Mouse (Mus musculus): Measurements from ENCODE around the gene Mblac1. TPM values are rescaled to one million over a fixed set of nuclear protein-coding genes. Genes with fewer than 3 reads are reported as not detected.
A peak's percentile ranks its signal among the peaks of the same experiment; 100 is the strongest.

Mblac1 gene
- polyA plus RNA-seq, 2 experiments: 6.9 to 8.8 TPM

- Histone ChIP-seq H3K9me3 (ENCODE audit: control insufficient read depth, low read length) (no peaks in the 10 kb centered on the region), H3K4me1 (ENCODE audit: control insufficient read depth, insufficient read depth, low read length) (peaks cover 11% of the 10 kb centered on the region; the same call in 1 of the 2 replicates), H3K27ac (replicated peaks; ENCODE audit: low read depth, low read length) (peak overlapping the region; percentile 85), H3K4me2 (replicated peaks; ENCODE audit: low read depth, low read length, severe bottlenecking) (peak overlapping the region; percentile 92), H3K4me3 (replicated peaks; ENCODE audit: low read length) (peak overlapping the region; percentile 74), H3K27me3 (ENCODE audit: control insufficient read depth, insufficient read depth, low read length) (no peaks in the 10 kb centered on the region), H3K9ac (ENCODE audit: low read depth, low read length, severe bottlenecking) (peak overlapping the region; percentile 91), H3K36me3 (ENCODE audit: control insufficient read depth, insufficient read depth, low read length) (peaks cover 27% of the 10 kb centered on the region)
- 2% methylated on average over 27 of the region's 29 CpGs for WGBS
- no peak for DNase-seq (ENCODE audit: low spot score)
- peak; percentile 53 for ATAC-seq (ENCODE audit: low FRiP score, low read depth)
- TF ChIP-seq POLR2A (IDR thresholded peaks at IDR 0.05; ENCODE audit: borderline replicate concordance, extremely low read depth, insufficient read depth, insufficient read length): no peak
These were observed 736 bp downstream of the Mblac1 start for GRCm38 (mm10) chr5:138194755-138195345.

- TF ChIP-seq POLR2A (IDR thresholded peaks at IDR 0.05; ENCODE audit: borderline replicate concordance, extremely low read depth, insufficient read depth, insufficient read length): no peak
- H3K4me1 ChIP-seq (ENCODE audit: control insufficient read depth, insufficient read depth, low read length): peaks cover 11% of the 10 kb centered on the region; the same call in 1 of the 2 replicates
- no peak overlapping the region for H3K27ac ChIP-seq (replicated peaks; ENCODE audit: low read depth, low read length)
- H3K4me2 ChIP-seq (replicated peaks; ENCODE audit: low read depth, low read length, severe bottlenecking): peak overlapping the region; percentile 92
- H3K9ac ChIP-seq (ENCODE audit: low read depth, low read length, severe bottlenecking): peak overlapping the region; percentile 91; the same call in 1 of the 2 replicates
- peaks cover 27% of the 10 kb centered on the region for H3K36me3 ChIP-seq (ENCODE audit: control insufficient read depth, insufficient read depth, low read length)
- H3K9me3 ChIP-seq (ENCODE audit: control insufficient read depth, low read length): no peaks in the 10 kb centered on the region
- no peak for ATAC-seq (ENCODE audit: low FRiP score, low read depth)
- 76% methylated on average over 7 of the region's 7 CpGs for WGBS
- DNase-seq (ENCODE audit: low spot score): no peak
- H3K27me3 ChIP-seq (ENCODE audit: control insufficient read depth, insufficient read depth, low read length): no peaks in the 10 kb centered on the region
- peak overlapping the region; percentile 74 for H3K4me3 ChIP-seq (replicated peaks; ENCODE audit: low read length)
These were observed 1.3 kb downstream of the Mblac1 start for GRCm38 (mm10) chr5:138195463-138195862.

- H3K9me3 ChIP-seq (ENCODE audit: control insufficient read depth, low read length): peaks cover 5% of the 10 kb centered on the region; the same call in 1 of the 2 replicates
- H3K4me2 ChIP-seq (replicated peaks; ENCODE audit: low read depth, low read length, severe bottlenecking): no peak overlapping the region
- DNase-seq (ENCODE audit: low spot score) (no peak), ATAC-seq (ENCODE audit: low FRiP score, low read depth) (no peak)
- H3K9ac ChIP-seq (ENCODE audit: low read depth, low read length, severe bottlenecking): no peak overlapping the region
- no peak overlapping the region for H3K27ac ChIP-seq (replicated peaks; ENCODE audit: low read depth, low read length)
- TF ChIP-seq POLR2A (IDR thresholded peaks at IDR 0.05; ENCODE audit: borderline replicate concordance, extremely low read depth, insufficient read depth, insufficient read length): no peak
- no peak overlapping the region for H3K4me3 ChIP-seq (replicated peaks; ENCODE audit: low read length)
- H3K27me3 ChIP-seq (ENCODE audit: control insufficient read depth, insufficient read depth, low read length): no peaks in the 10 kb centered on the region
- 13% methylated on average over 1 of the region's 1 CpGs for WGBS
- H3K4me1 ChIP-seq (ENCODE audit: control insufficient read depth, insufficient read depth, low read length): peaks cover 8% of the 10 kb centered on the region; the same call in 1 of the 2 replicates
- no peaks in the 10 kb centered on the region for H3K36me3 ChIP-seq (ENCODE audit: control insufficient read depth, insufficient read depth, low read length)
These were observed 5.5 kb downstream of the Mblac1 start for GRCm38 (mm10) chr5:138199576-138199975.

- no peaks in the 10 kb centered on the region for H3K4me1 ChIP-seq (ENCODE audit: control insufficient read depth, insufficient read depth, low read length)
- 78% methylated on average over 3 of the region's 3 CpGs for WGBS
These were observed 8.0 kb downstream of the Mblac1 start for GRCm38 (mm10) chr5:138202086-138202485.

GRCm38 (mm10) chr5:138207253-138207652 is 13.1 kb downstream of the Mblac1 start:
- TF ChIP-seq POLR2A (IDR thresholded peaks at IDR 0.05; ENCODE audit: borderline replicate concordance, extremely low read depth, insufficient read depth, insufficient read length): no peak
- H3K36me3 ChIP-seq (ENCODE audit: control insufficient read depth, insufficient read depth, low read length): no peaks in the 10 kb centered on the region
- ATAC-seq (ENCODE audit: low FRiP score, low read depth): no peak
- no peak overlapping the region for H3K27ac ChIP-seq (replicated peaks; ENCODE audit: low read depth, low read length)
- peaks cover 7% of the 10 kb centered on the region; the same call in 1 of the 2 replicates for H3K9me3 ChIP-seq (ENCODE audit: control insufficient read depth, low read length)
- H3K4me3 ChIP-seq (replicated peaks; ENCODE audit: low read length): no peak overlapping the region
- no peaks in the 10 kb centered on the region for H3K27me3 ChIP-seq (ENCODE audit: control insufficient read depth, insufficient read depth, low read length)
- DNase-seq (ENCODE audit: low spot score): no peak
- H3K4me1 ChIP-seq (ENCODE audit: control insufficient read depth, insufficient read depth, low read length): no peaks in the 10 kb centered on the region
- WGBS: 84% methylated on average over 1 of the region's 1 CpGs
- no peak overlapping the region for H3K9ac ChIP-seq (ENCODE audit: low read depth, low read length, severe bottlenecking)
- H3K4me2 ChIP-seq (replicated peaks; ENCODE audit: low read depth, low read length, severe bottlenecking): no peak overlapping the region

More at GRCm38 (mm10) chr5:138202086-138202485, 8.0 kb downstream of the Mblac1 start:
- H3K4me2 ChIP-seq (replicated peaks; ENCODE audit: low read depth, low read length, severe bottlenecking): no peak overlapping the region
- no peak overlapping the region for H3K4me3 ChIP-seq (replicated peaks; ENCODE audit: low read length)
- no peak overlapping the region for H3K9ac ChIP-seq (ENCODE audit: low read depth, low read length, severe bottlenecking)
- H3K9me3 ChIP-seq (ENCODE audit: control insufficient read depth, low read length): peaks cover 7% of the 10 kb centered on the region; the same call in 1 of the 2 replicates
- no peak for TF ChIP-seq POLR2A (IDR thresholded peaks at IDR 0.05; ENCODE audit: borderline replicate concordance, extremely low read depth, insufficient read depth, insufficient read length)
- H3K36me3 ChIP-seq (ENCODE audit: control insufficient read depth, insufficient read depth, low read length): no peaks in the 10 kb centered on the region
- ATAC-seq (ENCODE audit: low FRiP score, low read depth) (no peak), DNase-seq (ENCODE audit: low spot score) (no peak)
- H3K27ac ChIP-seq (replicated peaks; ENCODE audit: low read depth, low read length): no peak overlapping the region
- H3K27me3 ChIP-seq (ENCODE audit: control insufficient read depth, insufficient read depth, low read length): no peaks in the 10 kb centered on the region
